Mouse (Mus musculus): ENCODE data around the gene Stx18. TPM values are rescaled to one million over a fixed set of nuclear protein-coding genes. Genes with fewer than 3 reads are reported as not detected.

Stx18 gene
- total RNA-seq, 2 experiments from 2014 or later = 32.5 to 41.2 TPM

DNA sequence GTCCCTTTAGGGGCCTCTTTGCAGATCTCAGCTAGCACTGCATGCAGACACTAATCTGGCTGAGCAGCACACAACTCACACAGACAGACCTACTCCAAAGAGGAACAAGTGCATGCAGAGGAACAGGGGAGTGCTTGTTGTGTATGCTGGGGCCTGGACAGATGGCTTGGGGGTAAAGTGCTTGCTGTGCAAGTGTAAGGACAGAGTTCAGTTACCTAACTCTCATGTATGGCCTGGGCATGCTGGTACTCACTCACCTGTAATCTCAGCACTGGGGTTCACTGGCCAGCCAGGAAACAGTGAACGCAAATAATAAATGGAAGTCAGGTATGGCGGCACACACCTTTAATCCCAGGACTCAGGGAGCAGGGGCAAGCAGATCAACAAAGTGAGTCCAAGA, 76.0 kb downstream of the Stx18 start:
- no peak for DNase-seq (ENCODE audit: low spot score in 2 of 2)
- intact Hi-C loops (cut with DNase I) = no loop called here

DNA sequence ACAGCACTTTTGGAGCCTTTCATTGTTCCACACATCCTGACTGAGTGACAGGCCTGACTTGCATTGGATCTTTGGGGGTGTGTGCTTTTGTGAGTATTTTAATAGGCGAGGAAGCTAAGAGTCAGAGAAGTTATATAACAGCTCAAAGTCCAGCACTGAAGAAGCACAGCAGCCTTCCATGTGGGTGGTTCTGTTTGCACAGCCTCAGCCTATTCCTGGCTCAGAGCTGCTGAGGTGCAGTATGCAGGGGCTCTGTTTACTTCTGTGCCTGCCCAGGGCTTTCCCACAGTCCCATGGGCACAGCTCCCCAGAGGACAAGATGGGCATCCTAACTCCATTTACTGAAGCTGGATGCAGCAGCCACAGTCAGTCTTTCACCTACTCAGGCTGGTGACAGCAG, 78.5 kb downstream of the Stx18 start:
- intact Hi-C loops (cut with DNase I) = loop anchor here (5.0 kb wide), 1 partner anchor 40 kb away; the partner anchor contains the start of gene Nsg1
- DNase-seq (ENCODE audit: low spot score in 2 of 2) = peak; percentile 73 to 80

DNA sequence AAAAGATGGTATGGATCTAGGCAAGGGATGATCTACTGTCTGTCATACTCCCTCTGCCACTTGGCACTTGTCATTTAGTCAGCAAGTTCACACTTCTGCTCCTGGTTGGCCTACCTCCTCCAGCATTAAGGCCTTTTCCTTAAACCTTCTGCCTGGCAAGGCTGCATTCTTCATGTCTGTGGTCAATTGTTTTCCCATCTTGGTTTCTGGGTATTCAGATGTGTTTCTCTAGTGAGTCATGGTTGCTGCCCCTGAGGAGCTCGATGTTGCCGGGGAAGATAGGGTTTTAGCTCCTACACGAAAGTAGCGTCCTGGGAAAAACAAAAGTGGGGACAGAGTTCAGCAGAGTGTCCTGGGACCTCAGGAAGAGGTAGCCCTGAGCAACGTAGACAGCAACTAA, 80.7 kb downstream of the Stx18 start:
- intact Hi-C loops (cut with DNase I) = loop anchor here (5.0 kb wide), 1 partner anchor 38 kb away; the partner anchor contains the start of gene Nsg1
- no peak for DNase-seq (ENCODE audit: low spot score in 2 of 2)

DNA sequence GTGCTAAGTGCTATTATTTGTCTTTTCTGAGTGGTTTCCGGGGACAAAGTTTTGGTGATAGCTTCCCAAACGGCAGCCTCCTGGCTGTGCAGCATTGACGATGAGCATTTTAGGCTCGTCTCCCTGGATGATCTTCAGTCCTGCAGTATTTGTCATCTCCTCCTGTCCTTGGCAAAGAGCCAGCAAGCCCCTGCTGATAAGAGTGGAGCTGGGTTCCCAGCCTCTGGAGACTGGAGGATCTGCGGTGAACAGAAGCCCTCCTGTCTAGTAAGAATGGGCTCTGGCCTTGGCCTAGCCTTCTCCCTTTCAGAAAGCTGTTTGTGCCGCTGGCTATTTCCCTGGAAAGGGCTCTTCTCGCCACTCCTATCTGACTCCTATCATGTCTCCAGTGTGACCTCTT, 83.2 kb downstream of the Stx18 start:
- intact Hi-C loops (cut with DNase I) = no loop called here
- no peak for DNase-seq (ENCODE audit: low spot score in 2 of 2)

DNA sequence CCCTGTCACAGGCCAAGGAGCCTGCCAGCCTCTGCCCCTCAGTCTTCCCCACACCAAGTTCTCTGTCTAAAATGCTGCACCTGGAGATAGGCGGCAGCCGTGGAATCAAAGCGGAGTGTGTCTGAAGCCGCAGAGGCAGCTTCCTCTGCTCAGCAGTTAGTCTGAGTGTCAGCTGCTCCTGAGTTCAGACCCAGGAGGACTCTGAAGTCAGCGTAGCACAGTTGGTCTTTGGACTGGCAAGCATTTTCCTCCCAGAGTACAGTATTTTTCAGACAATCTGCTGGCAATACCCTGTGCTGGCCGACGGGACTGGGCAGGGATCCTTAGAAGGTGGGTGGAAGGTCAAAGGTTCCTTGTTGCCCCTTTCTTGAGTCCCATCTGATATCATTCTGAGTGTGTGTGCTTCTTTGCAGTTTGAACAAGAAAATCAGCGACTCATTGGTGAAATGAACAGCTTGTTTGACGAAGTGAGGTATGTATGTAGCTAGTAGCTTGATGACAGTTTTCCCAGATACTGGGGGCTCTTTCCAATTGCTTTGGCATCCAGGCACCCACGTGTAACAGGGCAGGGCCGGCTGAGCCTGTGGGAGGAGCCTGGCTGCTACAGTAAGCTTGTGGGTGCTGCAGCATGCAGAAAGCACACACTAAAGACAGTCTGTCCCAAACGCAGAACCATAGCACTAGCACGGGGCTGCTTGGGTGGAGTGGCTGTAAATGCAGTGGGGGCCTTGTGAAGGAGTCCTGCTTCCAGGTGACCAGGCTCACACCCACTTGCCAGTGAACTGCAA, 88.2 kb downstream of the Stx18 start:
- DNase-seq (ENCODE audit: low spot score in 2 of 2) = no peak
- intact Hi-C loops (cut with DNase I) = no loop called here

DNA sequence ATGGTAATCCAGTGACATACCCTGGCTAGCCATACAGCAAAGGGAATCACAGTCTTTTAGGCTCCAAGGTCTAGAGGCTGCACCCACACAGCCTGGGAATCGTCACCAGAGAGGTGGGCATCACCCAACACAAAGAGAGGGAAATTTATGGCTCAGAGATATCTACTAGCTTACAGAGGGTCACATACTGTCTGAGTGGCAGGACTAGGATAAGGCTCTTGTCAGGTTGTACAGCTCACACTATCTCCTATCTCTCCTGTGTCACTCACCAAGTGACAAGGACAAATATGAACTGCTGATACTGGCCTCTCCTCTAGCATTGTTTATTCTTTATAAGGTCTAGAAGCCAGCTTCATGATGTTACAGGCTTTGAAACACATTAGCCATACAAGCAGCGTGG, 90.8 kb downstream of the Stx18 start:
- intact Hi-C loops (cut with DNase I) = no loop called here
- DNase-seq (ENCODE audit: low spot score in 2 of 2) = no peak

DNA sequence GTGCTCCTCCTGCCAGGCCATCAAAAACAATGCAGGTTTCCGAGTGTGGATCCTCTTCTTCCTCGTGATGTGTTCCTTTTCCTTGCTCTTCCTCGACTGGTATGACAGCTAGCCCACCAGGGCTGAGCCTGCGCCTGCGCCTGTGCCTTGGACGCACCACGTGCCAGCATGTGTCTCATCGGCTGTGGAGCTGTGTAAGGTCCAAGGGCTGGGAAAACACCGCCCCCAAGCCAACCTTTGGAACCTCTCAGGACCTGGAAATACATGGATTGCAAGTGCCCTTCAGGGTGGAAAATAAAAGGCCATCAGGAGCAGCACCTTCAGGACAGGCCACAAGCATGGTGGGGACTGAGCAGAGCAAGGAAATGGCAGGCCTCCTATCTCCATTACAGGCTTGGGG, 97.7 kb downstream of the Stx18 start:
- intact Hi-C loops (cut with DNase I) = no loop called here
- no peak for DNase-seq (ENCODE audit: low spot score in 2 of 2)

DNA sequence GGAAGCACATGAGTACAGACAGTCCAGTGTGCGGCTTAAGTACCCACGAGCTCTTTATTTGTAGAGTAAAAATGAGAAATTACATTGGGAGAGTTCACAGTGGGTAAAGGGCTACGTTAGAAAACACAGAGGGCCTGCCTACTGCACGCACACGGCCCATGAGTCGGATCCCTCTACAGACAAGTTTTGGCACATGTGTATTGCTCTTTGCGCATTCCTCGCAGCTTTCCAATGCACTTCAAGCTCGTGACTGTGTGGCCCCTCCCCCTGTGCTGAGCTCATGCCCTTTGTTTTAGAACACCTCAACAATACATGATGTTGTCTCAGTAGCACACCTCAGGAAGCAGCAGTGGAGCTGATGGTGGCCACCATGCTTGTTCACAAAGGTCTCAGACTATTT, 98.6 kb downstream of the Stx18 start:
- DNase-seq (ENCODE audit: low spot score in 2 of 2) = no peak
- intact Hi-C loops (cut with DNase I) = no loop called here

DNA sequence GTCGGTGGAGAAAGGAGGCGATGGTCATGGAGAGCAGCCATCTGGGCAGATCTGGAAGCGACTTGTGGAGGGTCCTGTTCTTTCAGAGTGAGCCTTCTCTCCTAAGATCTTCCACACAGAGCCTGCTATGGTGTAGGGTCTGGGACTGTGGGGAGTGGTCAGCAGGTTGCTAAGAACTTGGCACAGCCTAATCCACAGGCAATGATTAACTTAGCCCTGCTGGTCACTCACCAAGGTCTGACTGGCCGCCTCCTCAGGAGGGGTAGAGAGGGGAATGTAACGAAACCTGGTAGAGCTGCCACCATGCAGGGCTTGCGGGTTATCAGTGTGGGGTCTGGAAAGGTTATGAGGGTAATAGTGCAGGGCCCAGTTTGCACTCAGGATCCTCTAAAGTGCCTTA, 102.4 kb downstream of the Stx18 start:
- intact Hi-C loops (cut with DNase I) = no loop called here
- DNase-seq (ENCODE audit: low spot score in 2 of 2) = no peak

DNA sequence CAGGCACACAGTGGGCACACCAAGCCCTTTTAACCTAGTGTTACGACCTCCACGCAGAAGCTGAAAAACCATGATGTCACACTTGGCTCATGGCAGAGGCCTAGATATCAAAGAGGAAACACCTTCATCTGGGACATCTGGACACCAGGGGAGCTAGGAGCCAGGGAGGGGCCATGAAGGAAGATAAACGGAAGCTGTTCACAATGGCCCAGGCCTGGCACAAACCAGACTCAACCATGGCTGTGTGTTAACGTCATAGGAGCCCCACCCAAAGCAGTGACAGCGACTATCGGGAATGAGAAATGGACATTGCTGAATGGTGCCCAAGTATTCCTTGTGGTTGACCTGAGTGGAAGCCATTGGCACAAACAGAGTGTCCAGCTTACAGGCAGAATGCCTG, 108.0 kb downstream of the Stx18 start:
- intact Hi-C loops (cut with DNase I) = no loop called here

DNA sequence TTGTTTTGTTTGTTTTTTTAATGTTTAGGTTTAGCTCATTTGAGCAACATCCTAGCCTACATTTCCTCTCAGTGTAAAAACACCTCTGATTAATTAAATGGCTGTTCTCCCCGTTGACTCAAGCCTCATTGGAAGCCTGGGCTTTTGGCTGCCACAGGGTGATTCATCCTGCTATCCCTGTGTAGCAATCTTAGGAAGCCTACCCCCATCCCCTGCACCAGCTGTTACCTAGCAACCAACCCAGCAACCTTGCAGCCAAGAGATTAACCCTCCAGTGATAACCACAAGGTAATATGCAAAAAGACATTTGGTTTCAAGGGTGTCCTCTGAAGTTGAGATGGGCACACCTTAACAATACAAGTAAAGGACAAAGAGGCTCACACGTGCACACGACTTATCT, 112.7 kb downstream of the Stx18 start:
- peak in 1 of 2 experiments; percentile 65 for DNase-seq (ENCODE audit: low spot score in 2 of 2)
- intact Hi-C loops (cut with DNase I) = no loop called here

More for the DNA sequence above, 108.0 kb downstream of the Stx18 start:
- no peak for DNase-seq (ENCODE audit: low spot score in 2 of 2)

DNA sequence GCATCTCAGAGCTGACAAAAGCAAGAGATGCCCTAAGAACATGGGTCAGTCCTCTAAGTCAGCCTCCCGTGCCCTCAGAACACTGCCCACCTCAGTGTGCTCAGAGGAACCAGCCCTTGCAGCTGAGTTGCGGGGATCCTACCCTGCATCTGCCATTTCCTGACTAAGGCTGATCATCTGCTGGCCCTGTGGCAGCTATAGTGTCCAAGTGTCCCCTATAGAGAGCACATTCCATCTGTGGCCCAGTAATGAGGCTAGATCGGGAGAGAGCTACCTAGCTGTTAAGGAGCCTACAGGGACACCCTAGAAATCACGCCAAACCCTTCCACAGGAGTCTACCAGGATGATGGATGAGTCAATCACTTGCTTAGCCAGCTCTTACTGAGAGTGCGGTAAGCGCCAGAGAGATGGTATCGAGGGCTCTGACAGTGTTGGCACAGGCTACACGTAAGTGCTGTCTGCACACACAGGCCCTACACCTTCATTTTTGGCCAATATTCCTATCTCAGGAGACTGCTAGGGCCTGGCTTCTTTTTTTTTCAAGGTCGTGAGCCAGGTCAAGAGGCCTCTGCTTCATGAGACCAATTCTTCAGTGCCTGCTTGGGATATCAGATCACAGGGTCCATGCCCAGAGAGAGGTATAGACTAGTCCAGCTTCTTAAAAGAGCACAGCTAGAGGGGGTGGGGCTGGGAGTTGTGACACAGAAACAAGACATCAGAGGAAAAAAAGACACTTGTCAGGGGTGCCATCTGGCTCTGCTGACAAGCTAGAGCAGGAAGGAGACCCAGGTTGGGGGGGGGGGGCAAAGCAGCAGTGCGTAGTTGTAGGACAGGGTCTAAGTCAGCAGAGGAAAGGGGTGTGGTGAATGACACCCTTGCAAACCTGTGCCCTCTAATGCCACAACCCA, 113.9 kb downstream of the Stx18 start:
- intact Hi-C loops (cut with DNase I) = no loop called here

DNA sequence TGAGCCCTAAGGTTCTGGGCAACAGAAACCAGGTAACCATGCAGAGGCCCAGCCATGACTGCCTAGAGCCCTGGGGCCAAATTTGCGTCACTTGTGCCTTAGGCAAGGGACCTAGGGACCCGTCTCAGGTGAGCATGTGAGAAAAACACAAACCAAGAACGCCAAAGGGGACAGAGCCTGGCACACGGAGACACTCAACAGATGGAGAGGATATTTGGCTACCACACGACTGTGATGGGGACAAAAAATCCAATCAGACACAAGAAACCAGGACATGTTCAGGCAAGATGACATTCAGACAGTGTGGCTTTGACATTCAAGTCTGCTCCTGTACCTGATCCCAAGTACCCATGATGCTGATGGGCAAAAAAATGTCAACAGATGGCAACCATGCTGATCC, 115.1 kb downstream of the Stx18 start:
- DNase-seq (ENCODE audit: low spot score in 2 of 2) = no peak
- intact Hi-C loops (cut with DNase I) = no loop called here

More for the DNA sequence above, 113.9 kb downstream of the Stx18 start:
- no peak for DNase-seq (ENCODE audit: low spot score in 2 of 2)

DNA sequence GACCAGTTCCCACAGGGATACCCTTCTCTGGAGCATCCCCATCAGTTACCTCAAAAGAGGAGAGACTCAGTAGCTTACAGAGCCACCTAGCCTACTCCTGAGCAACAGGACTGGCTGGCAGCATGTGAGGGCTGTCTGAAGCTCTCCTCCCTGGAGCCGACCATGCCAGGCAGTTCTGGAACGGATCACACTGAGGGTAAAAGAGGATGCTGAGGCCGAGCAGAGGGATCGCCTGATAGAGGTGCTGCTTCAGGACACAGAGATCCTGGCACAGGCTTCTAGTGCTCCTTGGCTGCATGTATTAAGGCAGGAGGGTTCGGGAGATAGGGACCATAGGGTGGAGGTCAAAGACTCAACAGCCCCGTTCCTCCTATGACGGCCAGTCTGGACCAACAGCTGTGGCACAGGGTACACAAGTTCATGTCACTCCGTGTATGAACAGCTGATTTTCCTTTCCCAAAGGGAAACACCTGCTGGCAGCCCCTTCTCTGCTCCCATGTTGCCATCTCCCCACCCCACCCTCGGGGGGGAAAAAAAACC, 119.0 kb downstream of the Stx18 start:
- DNase-seq (ENCODE audit: low spot score in 2 of 2) = no peak
- intact Hi-C loops (cut with DNase I) = loop anchor here (5.0 kb wide), 1 partner anchor 40 kb away; no protein-coding TSS in a partner anchor

DNA sequence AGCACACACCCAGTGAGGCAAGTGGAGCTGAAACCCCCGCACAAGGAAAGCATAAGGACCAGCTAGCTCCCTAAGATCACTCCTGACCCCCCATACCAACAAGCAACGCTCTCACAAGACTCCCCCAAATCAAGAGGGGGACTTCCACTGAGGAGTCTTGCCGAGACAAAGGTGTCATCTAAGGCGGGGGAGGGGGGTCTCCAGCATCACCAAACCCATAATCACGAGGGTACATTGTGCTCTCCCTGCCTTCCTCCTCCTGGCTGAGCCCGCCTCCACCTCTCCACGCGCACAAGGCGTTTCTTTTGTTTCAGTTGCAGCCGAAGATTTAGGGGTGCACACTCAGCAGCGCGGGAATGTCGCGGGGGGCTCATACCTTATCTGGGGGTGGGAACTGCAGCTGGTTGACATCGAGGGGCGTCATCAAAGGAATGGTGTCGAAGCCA, 120.0 kb downstream of the Stx18 start:
- intact Hi-C loops (cut with DNase I) = loop anchor here (5.0 kb wide), 1 partner anchor 41 kb away; no protein-coding TSS in a partner anchor
- peak; percentile 64 to 70 for DNase-seq (ENCODE audit: low spot score in 2 of 2)

DNA sequence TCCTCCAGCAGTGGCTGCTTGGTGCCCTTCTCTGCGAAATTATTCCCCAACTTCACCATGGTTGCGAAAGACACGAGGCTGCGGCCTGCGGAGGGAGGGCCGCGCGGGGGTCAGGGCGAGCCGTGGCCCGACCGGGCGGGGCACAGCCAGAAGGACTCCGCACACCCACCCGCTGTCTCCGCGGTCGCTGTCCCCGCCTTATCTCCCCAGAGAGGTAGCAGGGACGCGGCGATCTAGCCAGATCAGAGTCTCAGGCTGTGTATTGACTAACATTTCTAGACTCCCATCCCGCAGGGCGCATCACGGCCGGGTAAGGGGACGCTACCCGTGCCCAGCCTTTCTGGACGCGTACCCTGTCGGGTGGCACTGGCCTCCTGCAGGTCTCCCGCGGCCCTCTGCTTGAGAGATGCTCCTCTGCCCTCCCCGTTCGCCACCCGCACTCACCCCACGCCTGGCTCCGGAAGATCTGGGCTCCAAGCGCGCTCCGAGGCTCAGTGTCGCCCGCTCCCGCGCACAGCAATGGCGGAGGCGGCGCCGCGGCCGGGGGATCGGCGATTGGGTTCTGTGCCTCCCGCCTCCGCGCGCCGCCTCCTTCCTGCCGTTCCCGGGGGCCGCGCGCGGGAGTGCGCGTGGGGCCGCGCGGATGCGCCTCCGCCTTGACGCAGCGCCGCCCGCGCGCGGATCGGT, 120.5 kb downstream of the Stx18 start:
- intact Hi-C loops (cut with DNase I) = loop anchor here (5.0 kb wide), 1 partner anchor 42 kb away; no protein-coding TSS in a partner anchor
- DNase-seq (ENCODE audit: low spot score in 2 of 2) = peak; percentile 79 to 86

DNA sequence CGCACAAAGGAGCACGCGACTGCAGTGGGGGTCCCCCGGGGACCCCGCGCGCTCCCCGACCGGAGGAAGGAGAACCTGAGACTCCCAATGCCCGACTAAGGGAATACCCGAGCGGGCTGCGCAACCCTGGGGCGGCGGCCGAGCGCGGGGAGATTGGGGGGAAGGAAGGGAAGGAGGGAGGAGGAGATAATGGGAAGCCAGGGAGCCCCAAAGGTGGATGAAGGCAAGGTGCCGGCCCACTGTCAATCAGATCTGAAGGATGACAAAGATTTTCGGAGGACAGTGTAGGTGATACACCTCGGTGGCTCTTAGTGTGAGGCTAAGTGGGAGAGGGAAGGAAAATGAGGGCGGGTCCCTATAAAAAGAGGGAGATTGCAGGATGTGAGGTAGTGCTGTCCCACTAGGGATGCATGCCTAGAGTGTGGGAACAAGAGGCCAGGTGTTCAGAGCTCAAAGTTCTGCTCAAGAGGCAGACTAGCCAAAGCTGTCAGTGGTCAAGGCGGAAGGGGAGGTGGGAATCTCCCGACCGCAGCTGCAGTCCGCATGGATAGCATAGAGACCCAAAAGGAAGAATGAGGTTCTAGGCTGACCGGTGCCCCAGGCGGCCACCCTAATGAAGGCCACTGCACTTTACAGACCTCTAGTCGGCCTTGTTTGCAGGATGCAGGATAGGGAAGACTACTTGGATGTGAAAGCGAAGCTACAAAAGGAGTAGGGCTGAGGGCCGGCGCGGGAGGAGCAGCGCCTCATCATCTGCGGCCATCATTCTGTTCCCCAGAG, 121.3 kb downstream of the Stx18 start, which contains the start of gene Nsg1:
TSS of gene Nsg1 (minus strand) at position 274 of the 780 bp plus-strand sequence.
- DNase-seq (ENCODE audit: low spot score in 2 of 2) = no peak
- intact Hi-C loops (cut with DNase I) = loop anchor here (5.0 kb wide), 1 partner anchor 43 kb away; no protein-coding TSS in a partner anchor

DNA sequence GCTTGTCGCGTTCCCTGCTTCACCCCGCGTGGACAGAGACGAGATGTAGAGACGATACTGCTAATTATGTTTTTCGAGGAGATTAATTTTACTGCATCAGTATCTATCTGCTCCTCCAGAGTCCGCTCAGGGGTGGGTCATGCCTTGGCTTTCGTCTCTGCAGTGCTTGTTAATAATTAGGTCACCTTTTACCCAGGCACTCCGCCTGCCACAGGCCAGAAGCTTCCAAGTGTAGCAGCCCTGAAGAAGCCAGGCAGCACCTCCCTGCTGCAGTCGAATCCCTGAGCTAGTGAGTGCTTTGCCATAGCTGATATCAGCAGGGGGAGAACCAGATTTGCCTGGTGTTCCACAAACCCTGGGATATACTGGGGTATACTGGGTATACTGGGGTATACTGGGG, 130.0 kb downstream of the Stx18 start:
- no peak for DNase-seq (ENCODE audit: low spot score in 2 of 2)
- intact Hi-C loops (cut with DNase I) = no loop called here

DNA sequence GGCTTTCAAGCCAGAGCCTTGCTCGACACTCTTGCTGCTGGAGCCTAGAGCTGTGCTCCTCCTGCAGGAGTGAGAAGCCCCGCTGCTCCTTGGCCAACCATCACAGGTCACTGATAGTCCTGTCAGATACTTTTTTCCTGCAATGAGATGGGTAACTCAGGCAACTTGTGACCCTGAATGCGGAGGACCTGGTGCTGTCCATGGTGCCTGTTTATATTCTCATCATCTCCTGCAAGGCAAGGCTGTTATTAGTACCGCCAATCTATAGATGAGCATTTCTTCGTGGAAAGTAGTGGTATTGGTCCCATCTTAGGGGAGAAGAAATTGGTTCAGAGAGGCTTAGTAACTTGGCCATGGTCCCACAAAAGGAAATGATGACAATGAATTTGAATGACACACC, 135.2 kb downstream of the Stx18 start:
- no peak for DNase-seq (ENCODE audit: low spot score in 2 of 2)
- intact Hi-C loops (cut with DNase I) = no loop called here
